Mouse (Mus musculus) neural tube, embryonic 12.5 days (tissue): ENCODE data around the gene Dcdc2a. TPM values are rescaled to one million over a fixed set of nuclear protein-coding genes. Genes with fewer than 3 reads are reported as not detected.

Source experiments
- ATAC-seq: fragments of 200-750 bp; cut with Nextera tagmentation; 2 replicates; pipeline ENCODE4 v1.8.0; 2017; ENCODE audit warnings: low read depth, mild to moderate bottlenecking, moderate TSS enrichment, moderate library complexity; ENCODE audit not compliant: low FRiP score
- H3K27ac ChIP-seq: fragments of 300-500 bp; sonication (generic); 2 replicates; pipeline ENCODE4 v1.5.1; 2016
- H3K27me3 ChIP-seq: fragments of 300-500 bp; sonication (generic); replicated peaks from 2 replicates; pipeline ENCODE4 v1.6.1; 2016; ENCODE audit warnings: mild to moderate bottlenecking
- H3K36me3 ChIP-seq: fragments of 300-500 bp; sonication (generic); 2 replicates; pipeline ENCODE4 v1.6.1; 2016; ENCODE audit warnings: mild to moderate bottlenecking
- H3K4me1 ChIP-seq: fragments of 300-500 bp; sonication (generic); 2 replicates; pipeline ENCODE4 v1.6.1; 2016
- H3K4me2 ChIP-seq: fragments of 300-500 bp; sonication (generic); replicated peaks from 2 replicates; pipeline ENCODE4 v1.6.1; 2016; ENCODE audit warnings: mild to moderate bottlenecking
- H3K4me3 ChIP-seq: fragments of 300-500 bp; sonication (generic); 2 replicates; pipeline ENCODE4 v1.5.1; 2016
- H3K9ac ChIP-seq: fragments of 300-500 bp; sonication (generic); 2 replicates; pipeline ENCODE4 v1.6.1; 2016; ENCODE audit warnings: mild to moderate bottlenecking
- H3K9me3 ChIP-seq: fragments of 300-500 bp; sonication (generic); 2 replicates; pipeline ENCODE4 v1.6.1; 2016; ENCODE audit warnings: mild to moderate bottlenecking
- WGBS: fragments of 180-500 bp; shearing (Covaris S2); methylation state at CpG from one replicate; pipeline ENCODE4 v1.1.7; 2016; 5-methylcytosine and 5-hydroxymethylcytosine counted together
- polyA plus RNA-seq: library from polyadenylated mRNA; unstranded; fragments of >200 nt; fragmentation: Nextera tagmentation; extraction: Ambion mirVana; gene quantifications from 2 replicates; pipeline ENCODE4 v1.2.1, GENCODE M21; 2016

Dcdc2a gene
- polyA plus RNA-seq, result 2.8 and 2.9 TPM in 2 replicates

DNA sequence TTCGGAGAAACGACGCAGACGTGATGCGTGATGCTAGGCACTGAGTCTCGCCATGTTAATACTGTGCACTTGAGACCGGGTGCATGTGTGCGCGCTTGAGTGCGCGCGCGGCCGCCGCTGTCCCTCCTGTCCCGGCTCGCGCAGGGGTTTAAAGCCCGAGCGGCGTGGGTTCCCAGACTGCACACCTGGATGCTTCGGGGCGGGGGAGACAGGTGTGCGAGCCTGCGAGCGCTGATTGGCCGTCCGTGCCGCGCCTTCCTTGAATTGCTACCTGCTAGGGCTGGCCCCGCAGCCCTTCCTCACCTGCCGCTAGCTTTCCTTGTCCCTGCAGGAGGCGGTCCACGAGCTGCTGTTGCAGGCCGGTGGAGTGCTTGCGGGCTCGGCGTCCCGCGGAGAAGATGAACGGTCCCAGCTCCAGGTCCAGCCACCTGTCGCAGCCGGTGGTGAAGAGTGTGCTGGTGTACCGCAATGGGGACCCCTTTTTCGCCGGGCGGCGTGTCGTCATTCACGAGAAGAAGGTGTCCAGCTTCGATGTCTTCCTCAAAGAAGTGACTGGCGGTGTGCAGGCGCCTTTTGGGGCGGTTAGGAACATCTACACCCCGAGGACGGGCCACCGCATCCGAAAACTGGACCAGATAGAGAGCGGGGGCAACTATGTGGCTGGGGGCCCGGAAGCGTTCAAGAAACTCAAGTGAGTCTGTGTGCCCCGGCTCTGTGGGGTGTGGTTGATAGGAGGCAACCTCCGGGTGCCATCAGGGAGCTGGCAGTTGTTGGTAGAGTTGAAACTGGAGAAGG lies at the start of gene Dcdc2a:
Gene Dcdc2a, plus strand, starts transcription at position 132 of the 795 bp plus-strand sequence.
- peak; percentile 70 for ATAC-seq
- Histone ChIP-seq H3K4me3 (peak within 1 kb of the TSS; percentile 48), H3K9me3 (peaks cover 3% of the 10 kb centered on the region; the same call in 1 of the 2 replicates), H3K9ac (peak within 1 kb of the TSS; percentile 47), H3K36me3 (no peaks in the 10 kb centered on the region), H3K27me3 (peaks cover 26% of the 10 kb centered on the region), H3K27ac (no peak within 1 kb of the TSS), H3K4me1 (peaks cover 15% of the 10 kb centered on the region), H3K4me2 (peak within 1 kb of the TSS; percentile 94)
- 4% methylated on average over 63 of the region's 63 CpGs for WGBS

- Histone ChIP-seq H3K36me3 (peaks cover 24% of the 10 kb centered on the region), H3K4me1 (no peaks in the 10 kb centered on the region), H3K27ac (no peak overlapping the region), H3K9me3 (no peaks in the 10 kb centered on the region), H3K27me3 (no peaks in the 10 kb centered on the region), H3K4me3 (no peak overlapping the region), H3K4me2 (no peak overlapping the region), H3K9ac (no peak overlapping the region)
- ATAC-seq, result no peak
- WGBS, result 79% methylated on average over 8 of the region's 8 CpGs
Measured at GRCm38 (mm10) chr13:25007115-25007514, 48.7 kb upstream of the Dcdc2a start.

DNA sequence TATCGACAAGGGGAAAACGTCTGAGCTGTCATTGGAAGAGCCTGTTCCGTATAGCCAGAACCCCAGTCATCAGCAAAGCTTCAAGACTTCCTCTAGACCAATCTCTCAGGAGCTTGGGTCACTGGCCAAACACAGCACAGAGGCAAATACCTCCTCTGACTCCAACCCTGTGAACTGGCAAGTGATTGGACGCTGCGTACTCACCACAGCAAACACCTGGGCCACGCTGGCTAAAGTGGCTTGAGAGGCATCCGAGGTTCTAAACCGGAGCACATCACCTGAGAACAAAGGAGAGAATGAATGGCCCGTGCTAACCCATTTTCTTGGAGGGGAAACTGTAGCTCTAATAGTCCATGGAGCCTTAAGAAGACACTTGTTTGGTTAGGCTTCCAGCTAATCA lies 37.5 kb upstream of the Dcdc2a start:
- no peak for ATAC-seq
- Histone ChIP-seq H3K27ac (no peak overlapping the region), H3K4me2 (peak overlapping the region; percentile 86), H3K36me3 (peaks cover 11% of the 10 kb centered on the region; the same call in 1 of the 2 replicates), H3K9ac (no peak overlapping the region), H3K4me1 (peaks cover 13% of the 10 kb centered on the region), H3K9me3 (no peaks in the 10 kb centered on the region), H3K27me3 (no peaks in the 10 kb centered on the region), H3K4me3 (no peak overlapping the region)
- WGBS, result 93% methylated on average over 9 of the region's 9 CpGs

DNA sequence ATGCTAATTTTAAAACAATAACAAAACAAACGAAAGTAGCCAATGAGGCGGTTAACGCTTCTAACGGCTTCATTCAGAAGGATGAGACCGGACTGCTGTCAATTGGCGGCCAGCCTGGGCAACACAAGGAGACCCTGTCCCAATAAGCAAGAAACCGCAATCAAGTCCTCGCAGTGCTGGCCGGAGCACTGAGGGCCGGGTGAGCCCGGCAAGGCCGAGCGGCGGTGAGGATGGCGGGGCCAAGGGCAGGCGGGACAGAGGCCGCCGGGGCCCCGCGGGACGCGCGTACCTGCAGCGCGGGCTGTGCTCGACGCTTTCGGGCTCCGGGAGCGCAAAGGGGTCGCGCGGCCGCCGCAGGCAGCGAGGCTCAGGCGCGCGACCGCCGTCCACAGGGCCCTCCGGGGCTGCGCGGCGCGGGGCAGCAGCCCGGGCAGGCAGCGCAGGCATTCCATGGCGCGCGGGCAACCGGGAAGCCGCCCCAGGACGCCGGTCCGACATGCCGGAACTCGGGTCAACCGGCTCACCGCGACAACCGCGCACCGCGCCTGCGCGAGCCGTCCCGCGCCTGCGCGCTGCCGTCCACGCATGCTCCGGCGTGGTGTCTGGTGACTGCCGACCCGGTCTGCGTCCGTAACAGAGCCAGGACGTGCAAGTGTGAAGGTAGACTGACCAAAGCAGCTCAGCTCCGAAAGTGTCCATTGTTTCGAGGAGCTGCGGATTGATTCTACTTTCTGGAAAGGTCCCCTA lies 35.8 kb upstream of the Dcdc2a start, which contains the start of gene Mrs2:
Gene Mrs2, minus strand, starts transcription at position 587 of the 747 bp plus-strand sequence.
- peak within 1 kb of the TSS; percentile 95 for H3K4me3 ChIP-seq
- H3K27ac ChIP-seq, result peak within 1 kb of the TSS; percentile 43; the same call in 1 of the 2 replicates
- peak within 1 kb of the TSS; percentile 86 for H3K4me2 ChIP-seq
- H3K9me3 ChIP-seq, result no peaks in the 10 kb centered on the region
- peak within 1 kb of the TSS; percentile 91 for H3K9ac ChIP-seq
- ATAC-seq, result peak; percentile 93
- peaks cover 11% of the 10 kb centered on the region; the same call in 1 of the 2 replicates for H3K36me3 ChIP-seq
- H3K4me1 ChIP-seq, result peaks cover 13% of the 10 kb centered on the region
- H3K27me3 ChIP-seq, result no peaks in the 10 kb centered on the region
- WGBS, result under 1% methylated on average over 84 of the region's 84 CpGs

DNA sequence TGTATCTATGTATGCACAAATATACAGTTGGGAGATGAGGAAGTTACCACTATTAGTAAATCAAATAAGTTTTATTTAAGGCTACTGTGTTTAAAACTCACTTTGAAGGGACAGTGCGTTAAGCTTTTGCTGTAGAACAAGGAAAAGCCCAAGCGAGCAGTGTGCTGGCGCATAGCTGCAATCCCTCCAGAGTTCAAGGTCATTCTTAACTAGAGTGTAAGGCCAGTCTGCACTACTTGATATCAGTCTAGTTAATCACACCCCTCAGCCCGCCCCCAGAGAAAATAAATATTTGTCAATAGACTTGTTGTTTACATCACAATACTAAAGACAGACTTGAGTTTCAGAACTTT lies 35.3 kb upstream of the Dcdc2a start:
- Histone ChIP-seq H3K27ac (no peak overlapping the region), H3K27me3 (no peaks in the 10 kb centered on the region), H3K4me3 (peak overlapping the region; percentile 95), H3K9ac (peak overlapping the region; percentile 91; the same call in 1 of the 2 replicates), H3K36me3 (peaks cover 11% of the 10 kb centered on the region; the same call in 1 of the 2 replicates), H3K4me1 (peaks cover 13% of the 10 kb centered on the region), H3K4me2 (peak overlapping the region; percentile 86), H3K9me3 (no peaks in the 10 kb centered on the region)
- ATAC-seq, result peak; percentile 34; the same call in 1 of the 2 replicates
- WGBS, result 60% methylated on average over 4 of the region's 4 CpGs

- H3K36me3 ChIP-seq, result peaks cover 6% of the 10 kb centered on the region; the same call in 1 of the 2 replicates
- no peak overlapping the region for H3K9ac ChIP-seq
- H3K27me3 ChIP-seq, result no peaks in the 10 kb centered on the region
- no peak overlapping the region for H3K27ac ChIP-seq
- no peak overlapping the region for H3K4me3 ChIP-seq
- H3K4me1 ChIP-seq, result peaks cover 13% of the 10 kb centered on the region
- H3K9me3 ChIP-seq, result no peaks in the 10 kb centered on the region
- ATAC-seq, result no peak
- no peak overlapping the region for H3K4me2 ChIP-seq
- 63% methylated on average over 4 of the region's 4 CpGs for WGBS
Measured at GRCm38 (mm10) chr13:25022386-25022785, 33.4 kb upstream of the Dcdc2a start.

GRCm38 (mm10) chr13:25023129-25023528 lies 32.7 kb upstream of the Dcdc2a start:
- Histone ChIP-seq H3K9me3 (no peaks in the 10 kb centered on the region), H3K4me2 (no peak overlapping the region), H3K9ac (no peak overlapping the region), H3K4me3 (no peak overlapping the region), H3K27me3 (no peaks in the 10 kb centered on the region), H3K36me3 (peaks cover 3% of the 10 kb centered on the region; the same call in 1 of the 2 replicates), H3K27ac (no peak overlapping the region), H3K4me1 (peaks cover 13% of the 10 kb centered on the region)
- WGBS, result 79% methylated on average over 3 of the region's 3 CpGs
- ATAC-seq, result no peak

GRCm38 (mm10) chr13:25024655-25025054 lies 31.1 kb upstream of the Dcdc2a start:
- no peak overlapping the region for H3K4me3 ChIP-seq
- no peak overlapping the region for H3K4me2 ChIP-seq
- 37% methylated on average over 2 of the region's 2 CpGs for WGBS
- H3K4me1 ChIP-seq, result no peaks in the 10 kb centered on the region
- H3K27me3 ChIP-seq, result no peaks in the 10 kb centered on the region
- H3K9me3 ChIP-seq, result no peaks in the 10 kb centered on the region
- H3K27ac ChIP-seq, result no peak overlapping the region
- no peak for ATAC-seq
- no peaks in the 10 kb centered on the region for H3K36me3 ChIP-seq
- no peak overlapping the region for H3K9ac ChIP-seq

DNA sequence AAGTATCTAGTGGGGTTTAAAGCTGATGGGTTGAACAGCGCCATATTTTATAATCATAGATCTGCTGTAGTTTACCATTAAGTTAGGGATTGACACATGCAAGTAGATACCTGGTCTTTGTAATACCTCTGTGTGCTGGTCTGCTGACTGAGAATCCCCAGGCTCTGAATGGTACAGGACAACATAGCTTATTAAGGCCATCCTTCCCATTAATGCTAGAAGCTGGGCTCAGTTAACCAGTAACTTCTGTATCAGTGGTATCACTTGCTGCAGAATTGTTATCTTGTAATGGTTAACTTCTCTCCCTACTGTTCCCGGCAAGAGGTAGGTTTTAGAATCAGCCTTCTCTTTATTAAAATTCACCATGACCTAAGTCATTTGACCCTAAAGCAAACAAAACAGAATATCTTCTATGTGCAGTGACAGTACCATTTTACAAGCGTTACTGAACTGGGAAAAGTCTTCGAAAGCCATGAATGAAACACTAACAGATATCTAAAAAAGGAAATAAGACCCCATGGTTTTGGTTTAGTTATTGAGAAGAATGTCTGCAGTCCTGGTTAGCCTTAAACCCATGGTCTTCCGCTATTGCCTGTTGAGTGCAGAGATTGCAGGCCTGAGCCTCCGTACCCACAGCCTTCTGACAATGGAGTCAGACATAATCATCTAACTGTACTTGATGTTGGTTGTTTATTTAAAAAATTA lies 29.2 kb upstream of the Dcdc2a start:
- no peak overlapping the region for H3K9ac ChIP-seq

GRCm38 (mm10) chr13:25027114-25027425 lies 28.7 kb upstream of the Dcdc2a start:
- Histone ChIP-seq H3K9ac (no peak overlapping the region), H3K36me3 (no peaks in the 10 kb centered on the region), H3K27me3 (no peaks in the 10 kb centered on the region), H3K4me3 (no peak overlapping the region), H3K4me2 (no peak overlapping the region), H3K9me3 (no peaks in the 10 kb centered on the region), H3K27ac (no peak overlapping the region), H3K4me1 (no peaks in the 10 kb centered on the region)
- WGBS, result 78% methylated on average over 3 of the region's 3 CpGs
- ATAC-seq, result no peak

More for the DNA sequence above, 29.2 kb upstream of the Dcdc2a start:
- Histone ChIP-seq H3K4me1 (no peaks in the 10 kb centered on the region), H3K9me3 (no peaks in the 10 kb centered on the region), H3K36me3 (no peaks in the 10 kb centered on the region), H3K27me3 (no peaks in the 10 kb centered on the region), H3K4me3 (no peak overlapping the region), H3K27ac (no peak overlapping the region), H3K4me2 (no peak overlapping the region)
- ATAC-seq, result no peak
- 70% methylated on average over 6 of the region's 6 CpGs for WGBS

GRCm38 (mm10) chr13:25039488-25039887 lies 16.3 kb upstream of the Dcdc2a start:
- H3K27ac ChIP-seq, result no peak overlapping the region
- no peaks in the 10 kb centered on the region for H3K4me1 ChIP-seq
- WGBS, result 72% methylated on average over 2 of the region's 2 CpGs
- H3K4me2 ChIP-seq, result no peak overlapping the region
- H3K36me3 ChIP-seq, result no peaks in the 10 kb centered on the region
- no peak overlapping the region for H3K9ac ChIP-seq
- H3K4me3 ChIP-seq, result no peak overlapping the region
- no peaks in the 10 kb centered on the region for H3K9me3 ChIP-seq
- H3K27me3 ChIP-seq, result no peaks in the 10 kb centered on the region
- no peak for ATAC-seq

DNA sequence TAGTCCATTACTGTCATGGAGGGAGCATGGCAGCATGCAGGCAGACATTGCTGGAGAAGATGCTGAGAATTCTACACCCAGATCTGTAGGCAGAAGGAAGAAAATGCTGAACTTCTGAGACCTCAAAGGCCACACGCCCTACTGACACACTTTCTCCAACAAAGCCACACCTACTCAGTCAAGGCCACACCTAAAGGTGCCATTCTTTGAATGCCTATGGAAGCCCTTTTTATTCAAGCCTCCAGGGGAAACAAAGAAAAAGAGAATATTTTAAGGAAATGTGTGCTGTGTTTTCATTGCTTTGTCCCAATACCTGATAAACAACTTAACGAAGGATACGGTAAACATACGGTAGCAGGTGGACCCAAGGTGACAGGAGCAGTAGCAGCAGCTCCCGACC lies 3.1 kb upstream of the Dcdc2a start:
- no peak for ATAC-seq
- Histone ChIP-seq H3K4me1 (peaks cover 15% of the 10 kb centered on the region), H3K9ac (no peak overlapping the region), H3K27me3 (peaks cover 26% of the 10 kb centered on the region), H3K4me3 (no peak overlapping the region), H3K27ac (no peak overlapping the region), H3K36me3 (no peaks in the 10 kb centered on the region), H3K4me2 (no peak overlapping the region), H3K9me3 (peaks cover 9% of the 10 kb centered on the region)
- 87% methylated on average over 5 of the region's 5 CpGs for WGBS
